Mouse (Mus musculus) 3134 (cell line): Measurements from ENCODE around the gene Lrrtm4.

Experiments used
- DNase-seq: peaks from one replicate; pipeline ENCODE4 v3.0.0-alpha.2; 2011; ENCODE audit warnings: low spot score; ENCODE audit not compliant: insufficient read length; ENCODE audit errors: extremely low read depth

Lrrtm4 gene

DNA sequence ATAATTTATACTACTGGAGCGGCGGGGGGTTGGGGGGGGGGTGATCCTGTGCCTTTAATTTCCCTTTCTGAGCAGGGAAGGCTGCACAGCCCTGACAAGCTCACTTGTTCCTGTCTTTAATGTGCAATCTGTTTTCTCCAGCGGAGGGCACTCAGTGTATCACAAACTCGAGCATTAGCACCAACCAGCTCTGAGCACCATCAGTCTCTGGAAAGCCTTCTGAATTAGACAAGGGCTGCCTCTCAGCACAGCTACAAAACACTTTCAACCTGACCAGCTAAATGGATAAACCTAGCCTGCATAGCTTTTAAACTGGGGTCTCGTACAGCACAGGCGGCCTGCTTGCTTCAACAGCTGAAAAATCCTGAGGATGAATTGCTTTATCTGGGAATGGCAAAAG is at the start of gene Lrrtm4:
Lrrtm4 (plus strand) TSS at position 113 of the 400 bp plus-strand sequence.
- DNase-seq: no peak

- DNase-seq: no peak
Measured at GRCm38 (mm10) chr6:80019189-80019860, 648 bp downstream of the Lrrtm4 start.

DNA sequence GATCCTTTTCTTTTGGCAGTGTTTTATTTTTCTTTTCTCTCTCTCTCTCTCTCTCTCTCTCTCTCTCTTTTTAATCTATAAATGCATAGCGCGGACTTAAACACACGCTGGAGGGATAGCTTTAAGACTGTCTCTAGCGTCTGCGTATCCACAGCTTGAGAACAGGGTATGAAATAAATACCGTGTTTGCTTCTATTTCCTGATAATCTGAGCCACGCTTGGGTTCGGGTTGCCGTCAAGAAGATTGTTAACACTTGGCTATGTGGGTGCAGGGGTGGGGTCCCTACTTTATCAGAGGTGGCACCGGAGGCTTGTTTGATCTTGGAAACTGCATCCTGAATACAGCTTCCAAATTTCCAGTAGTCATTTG is 1.2 kb downstream of the Lrrtm4 start:
- no peak for DNase-seq

- no peak for DNase-seq
Measured at GRCm38 (mm10) chr6:80056849-80057248, 38.2 kb downstream of the Lrrtm4 start.

- no peak for DNase-seq
Measured at GRCm38 (mm10) chr6:80078001-80078400, 59.3 kb downstream of the Lrrtm4 start.

GRCm38 (mm10) chr6:80079290-80079689 is 60.6 kb downstream of the Lrrtm4 start:
- DNase-seq: no peak

DNA sequence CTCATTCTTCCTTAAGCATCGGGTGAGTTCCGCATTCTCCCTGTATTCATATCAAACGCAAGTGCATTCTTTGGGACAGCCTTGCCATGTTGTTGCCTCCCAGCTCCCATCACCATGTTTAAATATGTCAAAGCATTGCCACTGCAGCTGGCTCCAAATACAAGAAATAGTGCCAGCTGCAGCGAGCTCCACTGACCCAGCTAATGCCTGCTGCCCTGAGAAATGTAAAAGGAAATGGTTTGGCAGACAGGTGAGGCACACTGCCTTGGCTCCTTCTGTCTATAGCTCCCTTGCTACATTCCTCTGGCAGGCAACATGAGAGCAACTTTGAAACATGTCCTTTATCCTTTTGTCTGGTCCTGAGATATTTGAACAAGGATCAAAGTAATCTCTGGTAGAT is 76.2 kb downstream of the Lrrtm4 start:
- DNase-seq: no peak

GRCm38 (mm10) chr6:80105343-80105742 is 86.7 kb downstream of the Lrrtm4 start:
- DNase-seq: no peak

DNA sequence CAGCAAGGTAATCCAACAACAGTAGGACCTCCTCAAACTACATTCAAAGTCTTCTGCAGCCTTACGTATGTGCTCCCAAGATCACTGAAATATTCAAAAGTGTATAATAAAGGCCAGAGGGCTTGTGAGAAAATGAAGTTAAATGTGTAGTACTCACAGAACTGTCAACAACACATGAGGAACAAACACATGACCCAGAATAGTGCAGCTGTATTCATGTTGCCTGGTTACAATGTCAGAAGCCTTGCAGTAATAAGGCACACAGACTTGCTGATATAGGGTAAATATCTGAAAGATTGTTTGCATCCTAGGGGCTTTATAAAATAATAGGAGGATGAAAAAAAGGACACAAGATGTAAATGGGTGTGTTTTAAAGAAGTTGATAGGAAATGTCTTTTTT is 87.2 kb downstream of the Lrrtm4 start:
- no peak for DNase-seq

DNA sequence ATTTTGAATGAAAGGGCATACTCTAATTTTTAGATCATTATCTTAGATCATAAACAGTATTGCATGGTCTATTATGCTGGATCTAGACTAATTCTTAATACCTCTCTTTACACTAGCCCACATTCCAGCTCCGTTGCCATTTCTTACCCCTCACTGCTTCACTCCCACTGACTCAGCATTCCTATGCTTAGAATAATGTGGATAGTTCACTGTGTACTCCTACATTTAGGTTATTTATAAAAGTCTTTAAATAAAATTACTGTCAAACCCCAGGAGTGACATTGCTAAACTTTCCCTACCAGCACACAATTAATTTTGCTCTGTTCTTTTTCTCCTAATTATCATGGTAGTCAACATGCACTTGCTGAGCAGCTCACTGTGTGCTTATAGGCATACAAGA is 107.7 kb downstream of the Lrrtm4 start:
- DNase-seq: no peak

DNA sequence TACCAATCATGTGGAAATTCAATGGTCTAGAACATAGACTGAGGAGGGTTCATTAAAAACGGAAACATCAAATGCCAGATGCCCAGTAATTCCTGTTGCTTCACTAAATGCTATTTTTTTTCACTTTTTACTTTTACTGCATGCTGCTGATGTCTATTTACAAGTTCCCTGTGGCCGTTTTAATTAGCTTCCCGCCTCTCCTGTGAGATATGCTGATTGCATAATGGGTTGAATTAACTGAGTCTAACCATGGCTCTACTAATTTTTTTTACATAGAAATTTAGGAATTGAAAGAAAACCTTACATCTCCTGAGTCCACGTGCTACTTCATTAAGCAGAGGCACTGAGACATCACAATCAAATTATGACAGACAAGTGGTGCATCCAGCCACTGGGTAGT is 143.9 kb downstream of the Lrrtm4 start:
- DNase-seq: no peak

DNA sequence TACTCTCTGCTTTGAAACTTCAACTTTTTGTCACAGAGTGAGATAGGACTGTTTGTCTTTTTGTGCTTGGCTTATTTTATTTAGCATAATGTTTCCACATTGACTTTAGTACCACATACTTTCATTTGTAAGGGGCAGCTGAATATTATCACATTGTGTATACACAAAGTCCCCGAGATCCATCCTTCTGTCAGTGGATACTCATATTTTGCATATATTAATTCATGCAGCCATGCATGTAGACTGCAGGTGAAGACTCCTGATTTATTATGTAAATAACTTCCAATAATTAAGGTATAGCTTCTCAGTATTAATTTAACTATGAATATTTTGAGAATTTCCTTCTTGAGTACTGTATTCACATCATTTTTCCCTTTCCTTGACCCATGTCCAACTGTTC is 163.2 kb downstream of the Lrrtm4 start:
- DNase-seq: no peak

- DNase-seq: no peak
Measured at GRCm38 (mm10) chr6:80182353-80182752, 163.7 kb downstream of the Lrrtm4 start.

DNA sequence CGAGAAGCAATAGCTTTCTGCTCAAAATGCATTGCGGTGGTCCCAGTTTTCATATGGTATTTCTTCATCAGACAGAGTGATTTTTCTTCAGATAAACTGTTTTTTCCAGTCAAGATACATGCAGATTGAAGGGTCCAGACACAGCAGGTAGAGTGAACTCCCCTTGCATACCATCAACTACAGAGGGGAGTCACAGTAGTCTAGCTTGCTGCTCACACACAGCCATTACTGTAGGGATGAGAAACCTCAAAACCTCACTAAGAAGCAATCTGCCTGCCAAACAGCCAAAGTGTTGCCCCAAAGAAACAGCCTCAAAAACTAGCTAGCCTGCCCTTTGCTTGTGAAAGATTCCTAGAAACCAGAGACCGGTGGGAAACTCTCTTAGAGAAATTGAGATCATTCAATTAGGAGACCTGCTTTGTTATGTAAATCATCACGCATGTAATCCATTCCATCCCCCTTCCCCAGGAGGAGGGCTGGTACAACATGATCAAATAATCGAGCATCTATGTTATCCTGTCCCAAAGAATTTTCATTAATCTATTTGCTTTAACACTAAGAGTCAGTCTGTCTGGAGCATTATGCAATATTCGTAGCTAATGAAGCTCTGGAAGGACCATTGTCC is 166.9 kb downstream of the Lrrtm4 start:
- no peak for DNase-seq

DNA sequence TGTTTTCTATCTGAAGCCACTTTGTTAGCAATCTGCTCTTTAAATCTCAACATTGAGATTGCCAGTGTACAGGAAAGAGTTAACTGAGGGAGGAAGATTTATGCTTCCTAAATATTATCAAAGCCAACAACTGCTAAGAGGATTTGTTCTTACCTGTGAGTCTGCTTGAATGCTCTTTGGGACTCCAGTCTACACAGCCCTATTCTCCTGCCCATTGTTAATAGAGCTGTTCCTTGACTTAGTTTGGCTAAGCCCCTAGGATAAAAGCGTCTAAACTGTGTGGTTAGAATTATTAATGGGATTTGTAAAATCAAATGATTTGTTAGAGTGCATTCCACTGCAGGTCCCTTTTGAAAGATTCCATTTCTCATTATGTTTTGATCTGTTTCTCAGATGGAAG is 168.1 kb downstream of the Lrrtm4 start:
- DNase-seq: no peak

DNA sequence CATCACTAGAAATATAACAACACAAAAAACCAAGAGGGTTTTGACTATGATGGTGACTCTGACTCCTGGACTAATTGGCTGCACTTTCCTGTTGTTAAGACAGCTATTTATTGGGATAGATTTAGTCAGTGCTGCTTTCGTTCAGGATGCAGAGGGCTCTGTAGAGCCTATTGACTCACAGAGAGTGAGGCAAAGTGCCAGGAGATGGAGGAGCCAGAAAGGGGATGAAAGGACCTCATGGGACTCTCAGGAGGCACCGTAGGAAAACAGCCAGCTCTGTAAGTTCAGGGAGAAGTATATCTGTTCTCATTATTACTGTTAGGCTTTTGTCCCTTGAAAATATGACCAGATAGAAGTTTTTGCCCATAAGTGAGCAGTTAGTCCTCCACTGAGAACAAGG is 190.8 kb downstream of the Lrrtm4 start:
- DNase-seq: no peak

- DNase-seq: no peak
Measured at GRCm38 (mm10) chr6:80210281-80210680, 191.6 kb downstream of the Lrrtm4 start.

- no peak for DNase-seq
Measured at GRCm38 (mm10) chr6:80261595-80261994, 242.9 kb downstream of the Lrrtm4 start.

DNA sequence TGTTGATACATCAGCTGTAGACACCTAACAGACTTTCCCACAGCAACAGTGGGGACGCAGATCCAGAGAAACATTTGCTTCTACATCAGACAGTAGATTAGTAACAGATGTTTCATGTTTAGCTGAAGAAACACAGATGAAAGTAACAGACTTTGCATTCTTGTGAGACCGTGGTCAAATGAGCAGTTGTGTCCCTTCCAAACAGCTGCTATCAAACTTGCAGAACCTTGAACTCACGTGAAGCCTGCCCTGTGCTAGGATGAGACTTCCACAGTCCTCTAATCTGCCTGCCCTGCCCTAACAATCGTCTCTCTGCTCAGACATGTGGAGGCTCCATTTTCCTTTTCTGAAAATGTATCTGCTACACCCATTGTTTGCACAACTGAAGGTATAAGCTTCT is 245.3 kb downstream of the Lrrtm4 start:
- no peak for DNase-seq

DNA sequence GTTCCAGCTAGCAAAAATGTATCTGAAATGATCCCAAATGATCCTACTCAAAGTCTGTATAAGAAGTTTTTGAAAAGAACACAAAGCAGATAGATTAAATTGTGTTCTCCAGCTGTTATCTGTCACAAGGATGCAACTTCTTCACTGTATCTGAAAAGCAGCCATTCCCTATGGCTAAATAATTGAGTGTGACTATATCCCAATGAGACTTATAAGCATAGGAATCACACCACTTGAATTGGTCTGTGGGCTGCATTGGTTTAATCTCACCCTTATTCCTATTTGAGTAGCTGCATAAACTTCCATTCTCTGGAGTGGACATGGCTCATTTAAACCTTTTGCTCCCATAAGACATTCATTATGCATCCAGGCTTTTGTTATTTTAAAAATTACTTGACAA is 245.9 kb downstream of the Lrrtm4 start:
- DNase-seq: no peak

DNA sequence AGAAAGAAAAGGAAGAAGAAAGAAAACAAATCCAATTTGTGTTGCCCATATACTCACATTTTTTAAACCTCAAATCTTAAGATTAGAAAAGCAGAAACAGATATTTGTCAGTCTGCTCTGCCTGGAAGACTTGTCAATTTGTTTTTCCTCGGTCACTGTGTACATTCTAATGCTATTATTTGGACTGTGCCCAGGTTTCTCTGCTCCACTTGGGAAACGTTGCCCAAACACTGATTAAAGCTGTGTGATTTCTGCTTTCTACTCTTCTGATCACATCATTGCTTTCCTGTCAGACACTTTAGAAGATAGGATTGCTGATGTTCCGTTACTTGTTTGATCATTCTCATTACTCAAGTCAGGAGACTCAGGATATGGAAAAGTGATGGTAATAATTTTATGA is 247.1 kb downstream of the Lrrtm4 start:
- DNase-seq: no peak

GRCm38 (mm10) chr6:80286968-80287367 is 268.3 kb downstream of the Lrrtm4 start:
- DNase-seq: no peak

DNA sequence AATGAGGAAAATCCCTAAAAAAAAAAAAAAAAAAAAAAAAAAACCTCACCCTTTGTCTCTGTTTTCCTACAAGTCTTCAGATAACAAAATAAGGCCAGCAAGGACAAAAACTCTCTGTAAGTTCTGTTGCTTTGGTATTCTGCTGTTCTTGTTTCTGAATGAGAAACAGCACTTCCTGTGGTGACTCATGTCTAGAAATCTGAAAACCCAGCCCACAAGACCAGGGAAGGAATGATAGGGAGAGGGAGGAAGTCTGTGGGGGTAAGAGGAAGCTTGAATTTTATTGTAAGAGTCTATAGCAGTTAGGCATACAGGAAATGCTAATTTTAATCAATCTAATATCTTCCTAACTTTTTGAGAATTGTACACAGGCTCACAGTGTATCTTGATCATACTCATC is 283.2 kb downstream of the Lrrtm4 start:
- no peak for DNase-seq
